Mouse (Mus musculus) liver, embryonic 14.5 days (tissue): ENCODE results near the gene Hpf1.
A peak's percentile ranks its signal among the peaks of the same experiment; 100 is the strongest.

ENCODE experiments used
- CTCF ChIP-seq: IDR thresholded peaks from 2 replicates; pipeline ENCODE4 v1.5.1; 2016; ENCODE audit warnings: antibody characterized with exemption, low read depth, control low read depth
- EP300 ChIP-seq: IDR thresholded peaks from 2 replicates; pipeline ENCODE4 v1.6.1; 2016; ENCODE audit warnings: antibody characterized with exemption, low read depth

GRCm38 (mm10) chr8:60938717-60939424 is 48.7 kb downstream of the Hpf1 start:
- TF ChIP-seq CTCF (no peak), EP300 (peak; percentile 86)
